Mouse (Mus musculus) stomach, postnatal 0 days (tissue): ENCODE data around the gene Dennd4c. TPM values are rescaled to one million over a fixed set of nuclear protein-coding genes. Genes with fewer than 3 reads are reported as not detected.

ENCODE experiments used
- ATAC-seq: fragments of 200-750 bp; cut with Nextera tagmentation; 2 replicates; pipeline ENCODE4 v1.8.0; 2017; ENCODE audit not compliant: low FRiP score, low TSS enrichment
- DNase-seq: peaks from one replicate; pipeline ENCODE4 v3.0.0-alpha.2; 2016; ENCODE audit warnings: low spot score
- H3K27ac ChIP-seq: fragments of 300-500 bp; sonication (generic); replicated peaks from 2 replicates; pipeline ENCODE4 v1.5.1; 2014; ENCODE audit warnings: mild to moderate bottlenecking, control low read depth
- H3K27me3 ChIP-seq: fragments of 300-500 bp; sonication (generic); 2 replicates; pipeline ENCODE4 v1.6.1; 2014; ENCODE audit warnings: low read length; ENCODE audit not compliant: control insufficient read depth, insufficient read depth
- H3K36me3 ChIP-seq: fragments of 300-500 bp; sonication (generic); 2 replicates; pipeline ENCODE4 v1.6.1; 2014; ENCODE audit warnings: low read length, mixed read lengths; ENCODE audit not compliant: control insufficient read depth, insufficient read depth
- H3K4me1 ChIP-seq: fragments of 300-500 bp; sonication (generic); replicated peaks from 2 replicates; pipeline ENCODE4 v1.6.1; 2014; ENCODE audit warnings: antibody characterized with exemption; ENCODE audit not compliant: control insufficient read depth, insufficient read depth
- H3K4me2 ChIP-seq: fragments of 300-500 bp; sonication (generic); replicated peaks from 2 replicates; pipeline ENCODE4 v1.6.1; 2014; ENCODE audit warnings: low read depth, mild to moderate bottlenecking, control low read depth, moderate library complexity
- H3K4me3 ChIP-seq: fragments of 300-500 bp; sonication (generic); 2 replicates; pipeline ENCODE4 v1.5.1; 2014; ENCODE audit warnings: low read depth, low read length, control low read depth
- H3K9ac ChIP-seq: fragments of 300-500 bp; sonication (generic); 2 replicates; pipeline ENCODE4 v1.6.1; 2014; ENCODE audit warnings: mild to moderate bottlenecking, low read length, control low read depth, mixed read lengths
- H3K9me3 ChIP-seq: fragments of 300-500 bp; sonication (generic); 2 replicates; pipeline ENCODE4 v1.6.1; 2016; ENCODE audit warnings: low read length; ENCODE audit not compliant: control insufficient read depth
- CTCF ChIP-seq: IDR thresholded peaks from 2 replicates; pipeline ENCODE4 v1.5.1; 2016; ENCODE audit warnings: antibody characterized with exemption, low read depth, mild to moderate bottlenecking, moderate library complexity
- EP300 ChIP-seq: optimal IDR thresholded peaks from 2 replicates; pipeline ENCODE3; 2016; ENCODE audit warnings: antibody characterized with exemption
- WGBS: fragments of 180-500 bp; shearing (Covaris S2); extraction: QIAGEN DNeasy Blood & Tissue Kit; methylation state at CpG from one replicate; pipeline ENCODE4 v1.1.7; 2014; 5-methylcytosine and 5-hydroxymethylcytosine counted together
- polyA plus RNA-seq: library from polyadenylated mRNA; unstranded; fragments of >200 nt; fragmentation: Nextera tagmentation; extraction: Ambion mirVana; gene quantifications from 2 replicates; pipeline ENCODE4 v1.2.1, GENCODE M21; 2015

Gene Dennd4c
- polyA plus RNA-seq, result 3.5 and 4.2 TPM in 2 replicates

- under 1% methylated on average over 81 of the region's 95 CpGs for whole genome bisulfite sequencing
- peak within 1 kb of the TSS; percentile 97 for H3K27ac ChIP-seq
- H3K27me3 ChIP-seq, result no peaks in the 10 kb centered on the region
- ATAC-seq (peak; percentile 98), DNase-seq (peak; percentile 98)
- H3K4me2 ChIP-seq, result peak within 1 kb of the TSS; percentile 87
- TF ChIP-seq EP300, result no peak
- TF ChIP-seq CTCF, result peak; percentile 68
- peak within 1 kb of the TSS; percentile 100 for H3K4me3 ChIP-seq
- H3K36me3 ChIP-seq, result no peaks in the 10 kb centered on the region
- H3K9me3 ChIP-seq, result no peaks in the 10 kb centered on the region
- no peaks in the 10 kb centered on the region for H3K4me1 ChIP-seq
- H3K9ac ChIP-seq, result peak within 1 kb of the TSS; percentile 98
Measured at GRCm38 (mm10) chr4:86748336-86749291, at the start of gene Dennd4c. Gene Dennd4c, plus strand, starts transcription at chr4:86748555.

- H3K9me3 ChIP-seq, result no peaks in the 10 kb centered on the region
- H3K36me3 ChIP-seq, result no peaks in the 10 kb centered on the region
- no peak overlapping the region for H3K9ac ChIP-seq
- no peak for TF ChIP-seq EP300
- TF ChIP-seq CTCF, result no peak
- 70% methylated on average over 5 of the region's 5 CpGs for whole genome bisulfite sequencing
- H3K4me2 ChIP-seq, result no peak overlapping the region
- no peak overlapping the region for H3K4me3 ChIP-seq
- H3K27me3 ChIP-seq, result no peaks in the 10 kb centered on the region
- no peak for DNase-seq
- H3K4me1 ChIP-seq, result no peaks in the 10 kb centered on the region
- no peak for ATAC-seq
- H3K27ac ChIP-seq, result no peak overlapping the region
Measured at GRCm38 (mm10) chr4:86699161-86699865, 49.0 kb upstream of the Dennd4c start.

GRCm38 (mm10) chr4:86708801-86709200 is 39.6 kb upstream of the Dennd4c start:
- Histone ChIP-seq H3K9me3 (no peaks in the 10 kb centered on the region), H3K4me2 (no peak overlapping the region), H3K4me3 (no peak overlapping the region), H3K27me3 (no peaks in the 10 kb centered on the region), H3K36me3 (no peaks in the 10 kb centered on the region), H3K27ac (no peak overlapping the region), H3K9ac (no peak overlapping the region), H3K4me1 (peaks cover 5% of the 10 kb centered on the region; the same call in 1 of the 2 replicates)
- ATAC-seq (no peak), DNase-seq (no peak)
- 43% methylated on average over 1 of the region's 1 CpGs for WGBS
- TF ChIP-seq EP300 (no peak), CTCF (peak; percentile 41)

GRCm38 (mm10) chr4:86710034-86710650 is 38.2 kb upstream of the Dennd4c start:
- H3K27me3 ChIP-seq, result no peaks in the 10 kb centered on the region
- no peak overlapping the region for H3K4me2 ChIP-seq
- no peaks in the 10 kb centered on the region for H3K36me3 ChIP-seq
- H3K9me3 ChIP-seq, result no peaks in the 10 kb centered on the region
- no peak for DNase-seq
- H3K4me1 ChIP-seq, result peaks cover 6% of the 10 kb centered on the region; the same call in 1 of the 2 replicates
- H3K9ac ChIP-seq, result no peak overlapping the region
- no peak for ATAC-seq
- WGBS, result 68% methylated on average over 6 of the region's 6 CpGs
- H3K4me3 ChIP-seq, result no peak overlapping the region
- no peak overlapping the region; the same call in 1 of the 2 replicates for H3K27ac ChIP-seq
- TF ChIP-seq CTCF, result no peak
- TF ChIP-seq EP300, result no peak

- Histone ChIP-seq H3K36me3 (no peaks in the 10 kb centered on the region), H3K4me3 (no peak overlapping the region), H3K4me2 (no peak overlapping the region), H3K4me1 (peaks cover 6% of the 10 kb centered on the region; the same call in 1 of the 2 replicates), H3K27me3 (no peaks in the 10 kb centered on the region), H3K9ac (no peak overlapping the region), H3K9me3 (no peaks in the 10 kb centered on the region), H3K27ac (peak overlapping the region; percentile 45; the same call in 1 of the 2 replicates)
- DNase-seq (no peak), ATAC-seq (no peak; the same call in 1 of the 2 replicates)
- TF ChIP-seq EP300 (no peak), CTCF (no peak)
- 42% methylated on average over 4 of the region's 4 CpGs for WGBS
Measured at GRCm38 (mm10) chr4:86710666-86711215, 37.6 kb upstream of the Dennd4c start.
